Mouse (Mus musculus) heart, adult 8-10 months (tissue): ENCODE results near the gene Nadsyn1. TPM values are rescaled to one million over a fixed set of nuclear protein-coding genes. Genes with fewer than 3 reads are reported as not detected.

Source experiments
- DNase-seq: peaks from one replicate; pipeline ENCODE4 v3.0.0; 2022; ENCODE audit warnings: low spot score
- total RNA-seq, 4 experiments: library from RNA; stranded (reverse); gene quantifications; 2 replicates each; pipeline ENCODE4 v1.2.4; 2022

Gene Nadsyn1
- total RNA-seq, 4 experiments from 2014 or later: 4.9 to 6.3 (median 5.2) TPM

- DNase-seq: no peak
Observed at GRCm38 (mm10) chr7:143801195-143802065, 21.2 kb downstream of the Nadsyn1 start.

- DNase-seq: no peak
Observed at GRCm38 (mm10) chr7:143800770-143801169, 21.9 kb downstream of the Nadsyn1 start.

- DNase-seq: no peak
Observed at GRCm38 (mm10) chr7:143798783-143799182, 23.9 kb downstream of the Nadsyn1 start.

GRCm38 (mm10) chr7:143793121-143793520, 29.5 kb downstream of the Nadsyn1 start:
- DNase-seq: no peak

- no peak for DNase-seq
Observed at GRCm38 (mm10) chr7:143792336-143792985, 30.2 kb downstream of the Nadsyn1 start.

- DNase-seq: peak; percentile 89
Observed at GRCm38 (mm10) chr7:143783996-143784829, 38.4 kb downstream of the Nadsyn1 start, which contains the start of gene Mrgpre. Gene Mrgpre (minus strand): TSS chr7:143784500.

GRCm38 (mm10) chr7:143783378-143783995, 39.2 kb downstream of the Nadsyn1 start:
- no peak for DNase-seq

GRCm38 (mm10) chr7:143777375-143777774, 45.3 kb downstream of the Nadsyn1 start:
- DNase-seq: peak; percentile 59

GRCm38 (mm10) chr7:143776137-143776536, 46.5 kb downstream of the Nadsyn1 start:
- no peak for DNase-seq

- no peak for DNase-seq
Observed at GRCm38 (mm10) chr7:143769461-143769860, 53.2 kb downstream of the Nadsyn1 start.

- DNase-seq: no peak
Observed at GRCm38 (mm10) chr7:143768267-143768666, 54.4 kb downstream of the Nadsyn1 start.

- no peak for DNase-seq
Observed at GRCm38 (mm10) chr7:143766893-143767292, 55.8 kb downstream of the Nadsyn1 start, which contains the start of gene Mrgprg. Gene Mrgprg (minus strand): TSS chr7:143766993.

GRCm38 (mm10) chr7:143764876-143765530, 57.6 kb downstream of the Nadsyn1 start:
- DNase-seq: no peak

GRCm38 (mm10) chr7:143763794-143764193, 58.9 kb downstream of the Nadsyn1 start:
- no peak for DNase-seq

- no peak for DNase-seq
Observed at GRCm38 (mm10) chr7:143758956-143759355, 63.7 kb downstream of the Nadsyn1 start.

GRCm38 (mm10) chr7:143757696-143758095, 65.0 kb downstream of the Nadsyn1 start:
- DNase-seq: no peak

GRCm38 (mm10) chr7:143757027-143757390, 65.6 kb downstream of the Nadsyn1 start:
- DNase-seq: peak; percentile 74

GRCm38 (mm10) chr7:143756125-143757026, 66.3 kb downstream of the Nadsyn1 start, which contains the start of gene Osbpl5:
Gene Osbpl5 (minus strand): TSS chr7:143756985.
- DNase-seq: no peak

- no peak for DNase-seq
Observed at GRCm38 (mm10) chr7:143755357-143756124, 67.1 kb downstream of the Nadsyn1 start.
